Mouse (Mus musculus) intestine, postnatal 0 days (tissue): ENCODE measurements around the gene Myom1. TPM values are rescaled to one million over a fixed set of nuclear protein-coding genes. Genes with fewer than 3 reads are reported as not detected.

Experiments used
- ATAC-seq: fragments of 200-750 bp; cut with Nextera tagmentation; 2 replicates; pipeline ENCODE4 v1.8.0; 2017; ENCODE audit warnings: mild to moderate bottlenecking, moderate TSS enrichment, moderate library complexity
- H3K27ac ChIP-seq: fragments of 300-500 bp; sonication (generic); 2 replicates; pipeline ENCODE4 v1.5.1; 2014; ENCODE audit warnings: mild to moderate bottlenecking, low read depth, low read length, moderate library complexity
- H3K27me3 ChIP-seq: fragments of 300-500 bp; sonication (generic); replicated peaks from 2 replicates; pipeline ENCODE4 v1.6.1; 2014; ENCODE audit warnings: low read length, mixed read lengths; ENCODE audit not compliant: control insufficient read depth, insufficient read depth
- H3K36me3 ChIP-seq: fragments of 300-500 bp; sonication (generic); 2 replicates; pipeline ENCODE4 v1.6.1; 2014; ENCODE audit warnings: mild to moderate bottlenecking, moderate library complexity; ENCODE audit not compliant: control insufficient read depth, insufficient read depth
- H3K4me1 ChIP-seq: fragments of 300-500 bp; sonication (generic); replicated peaks from 2 replicates; pipeline ENCODE4 v1.6.1; 2014; ENCODE audit warnings: antibody characterized with exemption, low read length, mixed read lengths; ENCODE audit not compliant: control insufficient read depth, insufficient read depth
- H3K4me2 ChIP-seq: fragments of 300-500 bp; sonication (generic); replicated peaks from 2 replicates; pipeline ENCODE4 v1.6.1; 2014; ENCODE audit warnings: low read depth, mild to moderate bottlenecking, moderate library complexity
- H3K4me3 ChIP-seq: fragments of 300-500 bp; sonication (generic); 2 replicates; pipeline ENCODE4 v1.5.1; 2014; ENCODE audit warnings: low read depth, low read length
- H3K9ac ChIP-seq: fragments of 300-500 bp; sonication (generic); 2 replicates; pipeline ENCODE4 v1.6.1; 2014; ENCODE audit warnings: mild to moderate bottlenecking, low read depth, low read length
- H3K9me3 ChIP-seq: fragments of 300-500 bp; sonication (generic); 2 replicates; pipeline ENCODE4 v1.6.1; 2016; ENCODE audit warnings: mixed run types; ENCODE audit not compliant: control insufficient read depth
- CTCF ChIP-seq: sonication (generic); IDR thresholded peaks from 2 replicates; pipeline ENCODE4 v1.5.1; 2016; ENCODE audit warnings: low read depth, mild to moderate bottlenecking, control low read depth, antibody characterized with exemption, moderate library complexity
- WGBS: fragments of 180-500 bp; shearing (Covaris S2); extraction: QIAGEN DNeasy Blood & Tissue Kit; methylation state at CpG from one replicate; pipeline ENCODE4 v1.1.7; 2014; 5-methylcytosine and 5-hydroxymethylcytosine counted together
- polyA plus RNA-seq: library from polyadenylated mRNA; unstranded; fragments of >200 nt; fragmentation: Nextera tagmentation; extraction: Ambion mirVana; gene quantifications from 2 replicates; pipeline ENCODE4 v1.2.1, GENCODE M21; 2015

Myom1 gene
- polyA plus RNA-seq, 1 experiment from 2014 or later, result 8.9 TPM

DNA sequence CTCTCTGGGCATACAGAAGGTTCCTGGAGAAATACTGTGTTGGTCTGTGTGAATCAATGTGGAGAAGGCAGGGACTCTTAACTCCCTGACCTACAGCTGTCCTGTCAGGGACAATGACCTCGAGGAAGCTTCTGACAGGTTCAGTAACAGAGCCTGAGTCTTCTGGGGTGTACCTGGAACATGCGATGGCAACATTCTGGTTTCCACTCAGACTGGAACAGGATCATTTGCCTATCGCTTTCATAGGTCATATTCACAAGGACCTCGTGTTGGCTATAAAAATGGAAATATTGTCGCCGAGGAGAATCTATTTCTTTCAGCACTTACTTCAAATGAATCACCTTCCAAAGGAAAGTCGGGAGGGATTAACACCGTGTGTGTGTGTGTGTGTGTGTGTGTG is 23.5 kb downstream of the Myom1 start:
- Histone ChIP-seq H3K4me2 (no peak overlapping the region), H3K4me1 (no peaks in the 10 kb centered on the region), H3K36me3 (no peaks in the 10 kb centered on the region), H3K9ac (no peak overlapping the region), H3K27me3 (no peaks in the 10 kb centered on the region), H3K9me3 (no peaks in the 10 kb centered on the region), H3K4me3 (no peak overlapping the region), H3K27ac (no peak overlapping the region)
- TF ChIP-seq CTCF, result no peak
- 76% methylated on average over 8 of the region's 8 CpGs for WGBS
- no peak for ATAC-seq

DNA sequence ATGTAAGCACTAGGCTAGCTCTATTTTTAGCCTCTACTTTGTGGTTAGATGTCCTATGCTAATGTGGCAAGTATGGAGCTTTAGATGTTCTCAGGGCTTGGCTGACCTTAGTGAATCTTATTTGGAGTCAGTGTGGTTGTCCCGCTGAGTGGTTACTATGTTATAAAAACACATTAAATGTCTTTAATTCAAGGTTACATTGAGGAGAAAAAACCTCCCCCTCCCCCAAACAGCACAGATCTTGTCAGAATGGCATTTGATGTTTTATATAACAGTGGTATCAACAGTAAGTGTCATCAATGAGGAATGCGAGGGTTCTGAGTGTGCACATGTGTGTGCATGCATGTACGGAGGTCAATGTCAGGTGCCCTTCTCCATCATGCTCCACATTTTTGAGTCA is 24.8 kb downstream of the Myom1 start:
- WGBS, result 94% methylated on average over 3 of the region's 3 CpGs
- no peaks in the 10 kb centered on the region for H3K9me3 ChIP-seq
- no peak overlapping the region for H3K4me2 ChIP-seq
- no peak overlapping the region for H3K9ac ChIP-seq
- no peak overlapping the region for H3K4me3 ChIP-seq
- H3K36me3 ChIP-seq, result no peaks in the 10 kb centered on the region
- TF ChIP-seq CTCF, result no peak
- H3K27ac ChIP-seq, result no peak overlapping the region
- H3K4me1 ChIP-seq, result no peaks in the 10 kb centered on the region
- no peaks in the 10 kb centered on the region for H3K27me3 ChIP-seq
- no peak for ATAC-seq

DNA sequence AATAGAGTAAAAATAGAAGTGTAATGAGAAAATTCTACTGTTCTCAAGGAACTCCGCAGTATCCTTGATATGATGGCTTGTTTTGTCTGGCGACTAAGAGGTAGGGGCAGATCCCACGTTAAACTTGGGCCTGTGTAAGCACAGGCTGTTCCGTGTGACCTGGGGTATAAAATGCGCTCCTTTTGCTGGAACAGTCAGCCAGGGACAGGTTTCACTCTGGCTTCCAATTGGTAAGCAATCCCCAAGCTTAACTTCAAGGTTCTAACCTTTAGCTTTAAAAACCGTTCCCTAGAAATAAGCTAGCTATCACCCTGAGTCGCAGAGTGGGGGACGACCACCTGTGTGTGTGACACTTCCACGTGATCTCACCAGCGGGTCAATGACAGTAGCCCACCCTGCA is 30.3 kb downstream of the Myom1 start:
- H3K27ac ChIP-seq, result no peak overlapping the region
- no peaks in the 10 kb centered on the region for H3K4me1 ChIP-seq
- no peak for TF ChIP-seq CTCF
- 85% methylated on average over 10 of the region's 10 CpGs for WGBS
- no peak overlapping the region for H3K9ac ChIP-seq
- ATAC-seq, result no peak
- no peak overlapping the region for H3K4me3 ChIP-seq
- H3K36me3 ChIP-seq, result no peaks in the 10 kb centered on the region
- no peaks in the 10 kb centered on the region for H3K27me3 ChIP-seq
- H3K9me3 ChIP-seq, result no peaks in the 10 kb centered on the region
- no peak overlapping the region for H3K4me2 ChIP-seq

- no peak for ATAC-seq
- no peak for TF ChIP-seq CTCF
- no peaks in the 10 kb centered on the region for H3K4me1 ChIP-seq
- H3K27ac ChIP-seq, result no peak overlapping the region
- H3K27me3 ChIP-seq, result no peaks in the 10 kb centered on the region
- H3K36me3 ChIP-seq, result no peaks in the 10 kb centered on the region
- no peak overlapping the region for H3K4me2 ChIP-seq
- H3K9me3 ChIP-seq, result no peaks in the 10 kb centered on the region
- no peak overlapping the region for H3K9ac ChIP-seq
- H3K4me3 ChIP-seq, result no peak overlapping the region
- WGBS, result 59% methylated on average over 5 of the region's 5 CpGs
Measured at GRCm38 (mm10) chr17:71034472-71034871, 32.0 kb downstream of the Myom1 start.

GRCm38 (mm10) chr17:71037188-71037587 is 34.8 kb downstream of the Myom1 start:
- no peak for ATAC-seq
- 62% methylated on average over 7 of the region's 7 CpGs for WGBS
- TF ChIP-seq CTCF, result no peak
- no peaks in the 10 kb centered on the region for H3K27me3 ChIP-seq
- H3K4me2 ChIP-seq, result no peak overlapping the region
- H3K9me3 ChIP-seq, result no peaks in the 10 kb centered on the region
- no peak overlapping the region for H3K4me3 ChIP-seq
- H3K36me3 ChIP-seq, result no peaks in the 10 kb centered on the region
- no peak overlapping the region for H3K9ac ChIP-seq
- no peak overlapping the region for H3K27ac ChIP-seq
- H3K4me1 ChIP-seq, result no peaks in the 10 kb centered on the region

GRCm38 (mm10) chr17:71038812-71039211 is 36.4 kb downstream of the Myom1 start:
- WGBS, result 78% methylated on average over 5 of the region's 5 CpGs

More at GRCm38 (mm10) chr17:71038812-71039211, 36.4 kb downstream of the Myom1 start:
- no peak overlapping the region for H3K27ac ChIP-seq
- no peak for TF ChIP-seq CTCF
- H3K9me3 ChIP-seq, result no peaks in the 10 kb centered on the region
- ATAC-seq, result no peak
- H3K4me2 ChIP-seq, result no peak overlapping the region
- H3K9ac ChIP-seq, result no peak overlapping the region
- H3K4me3 ChIP-seq, result no peak overlapping the region
- H3K4me1 ChIP-seq, result no peaks in the 10 kb centered on the region
- no peaks in the 10 kb centered on the region for H3K27me3 ChIP-seq
- no peaks in the 10 kb centered on the region for H3K36me3 ChIP-seq
